Mouse (Mus musculus) heart, adult 2 months (tissue): Measurements from ENCODE around the gene Pick1.

ENCODE experiments used
- CTCF ChIP-seq: fragments of 200-600 bp; IDR thresholded peaks from 2 replicates; pipeline ENCODE4 v1.8.1; 2022; ENCODE audit warnings: antibody characterized with exemption, mild to moderate bottlenecking, moderate library complexity
- POLR2A ChIP-seq: fragments of 200-500 bp; IDR thresholded peaks from 2 replicates; pipeline ENCODE4 v1.6.1; 2011; ENCODE audit warnings: mild to moderate bottlenecking, low read depth, low read length, control low read depth; ENCODE audit not compliant: insufficient read depth

GRCm38 (mm10) chr15:79212750-79213446, 16.1 kb upstream of the Pick1 start:
- TF ChIP-seq CTCF, result no peak
- no peak for TF ChIP-seq POLR2A
